Mouse (Mus musculus) cortical plate, adult 2 months (tissue): ENCODE data around the gene Catsper2. TPM values are rescaled to one million over a fixed set of nuclear protein-coding genes. Genes with fewer than 3 reads are reported as not detected.
A peak's percentile ranks its signal among the peaks of the same experiment; 100 is the strongest.
"Not testable (repeated sequence)": the region's sequence is repeated elsewhere in the genome, so short reads cannot be mapped to it uniquely, and the experiment has no call there.

ENCODE experiments used
- H3K27ac ChIP-seq: fragments of 200-500 bp; 2 replicates; pipeline ENCODE4 v1.5.1; 2012; ENCODE audit warnings: low read length, control low read depth, inconsistent platforms; ENCODE audit not compliant: insufficient read depth
- H3K4me1 ChIP-seq: fragments of 200-500 bp; 2 replicates; pipeline ENCODE4 v1.6.1; 2011; ENCODE audit warnings: low read length; ENCODE audit not compliant: control insufficient read depth, insufficient read depth
- H3K4me3 ChIP-seq: fragments of 200-500 bp; 2 replicates; pipeline ENCODE4 v1.5.1; 2011; ENCODE audit warnings: mild to moderate bottlenecking, low read length, control low read depth; ENCODE audit not compliant: insufficient read depth
- CTCF ChIP-seq: fragments of 200-500 bp; IDR thresholded peaks from 2 replicates; pipeline ENCODE4 v1.5.1; 2011; ENCODE audit warnings: mild to moderate bottlenecking, control low read depth, low read length; ENCODE audit not compliant: insufficient read depth; ENCODE audit errors: extremely low read depth
- POLR2A ChIP-seq: fragments of 200-500 bp; IDR thresholded peaks from 2 replicates; pipeline ENCODE4 v1.6.1; 2011; ENCODE audit warnings: mild to moderate bottlenecking, low read length, control low read depth; ENCODE audit not compliant: insufficient read depth; ENCODE audit errors: extremely low read depth
- polyA plus RNA-seq: library from polyadenylated mRNA; depleted of rRNA; stranded (reverse); fragments of >200 nt; gene quantifications from 2 replicates; pipeline ENCODE4 v1.2.3, GENCODE M21; 2012

Gene Catsper2
- polyA plus RNA-seq, 1 experiment = 7.4 TPM

DNA sequence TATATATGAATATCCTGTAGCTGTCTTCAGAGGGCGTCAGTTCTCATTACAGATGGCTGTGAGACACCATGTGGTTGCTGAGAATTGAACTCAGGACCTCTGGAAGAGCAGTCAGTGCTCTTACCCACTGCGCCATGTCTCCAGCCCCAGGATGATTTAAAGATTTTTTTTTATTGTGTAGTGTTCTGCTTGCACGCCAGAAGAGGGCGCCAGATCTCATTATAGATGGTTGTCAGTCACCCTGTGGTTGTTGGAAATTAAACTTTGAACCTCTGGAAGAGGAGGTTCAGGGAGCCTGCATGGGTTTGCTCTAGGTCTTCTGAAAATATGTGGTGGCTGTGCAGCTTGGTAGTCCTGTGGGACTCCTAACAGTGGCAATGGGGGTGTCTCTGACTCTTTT, 5.4 kb downstream of the Catsper2 start:
- no peak overlapping the region for H3K27ac ChIP-seq
- H3K4me1 ChIP-seq = no peaks in the 10 kb centered on the region; the same call in 1 of the 2 replicates
- H3K4me3 ChIP-seq = no peak overlapping the region
- no peak for TF ChIP-seq CTCF

DNA sequence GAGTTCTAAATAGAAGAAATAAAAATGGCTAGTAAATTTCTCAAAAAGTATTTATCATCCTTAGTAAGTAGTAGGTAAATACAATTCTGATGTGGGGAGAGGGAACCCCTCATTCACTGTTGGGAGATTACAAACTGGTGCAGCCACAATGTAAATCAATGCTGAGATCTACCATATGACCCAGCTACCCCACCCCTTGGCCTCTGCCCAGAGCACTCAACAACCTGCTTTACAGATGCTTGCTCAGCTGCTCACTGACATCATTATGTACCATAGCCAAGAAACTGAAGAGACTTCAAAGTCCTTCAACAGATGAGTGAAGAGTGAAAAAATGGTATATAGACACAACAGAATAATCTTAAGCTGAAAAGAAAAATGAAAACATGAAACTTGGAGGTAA, 10.3 kb downstream of the Catsper2 start:
- H3K4me1 ChIP-seq = no peaks in the 10 kb centered on the region
- no peak overlapping the region for H3K4me3 ChIP-seq
- no peak overlapping the region for H3K27ac ChIP-seq
- no peak for TF ChIP-seq POLR2A
- TF ChIP-seq CTCF = no peak

DNA sequence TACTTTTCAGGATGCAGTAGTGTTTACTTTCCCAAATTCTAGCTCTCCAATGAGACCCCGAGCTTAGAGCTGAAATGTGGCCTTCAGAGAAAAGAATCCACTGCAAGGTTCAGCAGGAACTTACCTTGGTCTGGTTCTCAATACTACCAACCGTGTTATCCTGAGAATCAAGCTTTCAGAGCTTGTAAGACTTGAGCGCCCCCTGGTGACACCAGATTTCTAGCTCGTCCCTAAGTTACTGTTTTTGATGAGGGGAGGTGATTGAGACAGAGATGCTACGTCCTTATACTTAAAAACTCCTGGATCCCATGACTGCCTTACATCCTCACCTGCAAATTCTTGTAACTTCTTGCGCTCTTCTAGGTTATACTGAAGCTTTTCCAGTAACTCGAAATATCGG, 17.0 kb downstream of the Catsper2 start:
- H3K4me1 ChIP-seq = no peaks in the 10 kb centered on the region; the same call in 1 of the 2 replicates
- no peak for TF ChIP-seq POLR2A
- peak; percentile 80 for TF ChIP-seq CTCF

DNA sequence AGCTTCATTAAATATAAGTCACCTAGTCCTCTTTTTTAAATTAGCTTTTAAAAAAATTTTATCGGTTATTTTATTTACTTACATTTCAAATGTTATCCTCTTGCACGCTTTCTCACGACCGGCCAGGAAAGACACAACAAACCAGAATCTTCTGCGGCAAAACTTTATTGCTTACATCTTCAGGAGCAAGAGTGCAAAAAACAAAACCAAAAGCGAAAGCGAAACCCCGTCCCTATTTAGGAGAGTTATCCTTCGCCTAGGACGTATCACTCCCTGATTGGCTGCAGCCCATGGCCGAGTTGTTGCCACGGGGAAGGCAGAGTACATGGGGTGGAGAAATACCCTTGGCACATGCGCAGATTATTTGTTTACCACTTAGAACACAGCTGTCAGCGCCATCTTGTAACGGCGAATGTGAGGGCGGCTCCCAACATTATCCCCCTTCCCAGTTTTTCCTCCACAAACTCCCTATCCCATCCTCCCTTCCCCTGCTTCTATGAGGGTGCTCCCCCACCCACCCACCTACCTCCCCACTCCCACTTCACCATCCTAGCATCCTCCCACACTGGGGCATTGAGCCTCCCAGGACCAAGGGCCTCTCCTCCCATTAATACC, 26.5 kb downstream of the Catsper2 start, which contains the start of gene Strc:
Gene Strc (minus strand): TSS at position 208 of the 615 bp plus-strand sequence.
- not testable (repeated sequence) for H3K27ac ChIP-seq, H3K4me1 ChIP-seq, H3K4me3 ChIP-seq

More for the DNA sequence above, 17.0 kb downstream of the Catsper2 start:
- Histone ChIP-seq H3K27ac (no peak overlapping the region), H3K4me3 (no peak overlapping the region)

DNA sequence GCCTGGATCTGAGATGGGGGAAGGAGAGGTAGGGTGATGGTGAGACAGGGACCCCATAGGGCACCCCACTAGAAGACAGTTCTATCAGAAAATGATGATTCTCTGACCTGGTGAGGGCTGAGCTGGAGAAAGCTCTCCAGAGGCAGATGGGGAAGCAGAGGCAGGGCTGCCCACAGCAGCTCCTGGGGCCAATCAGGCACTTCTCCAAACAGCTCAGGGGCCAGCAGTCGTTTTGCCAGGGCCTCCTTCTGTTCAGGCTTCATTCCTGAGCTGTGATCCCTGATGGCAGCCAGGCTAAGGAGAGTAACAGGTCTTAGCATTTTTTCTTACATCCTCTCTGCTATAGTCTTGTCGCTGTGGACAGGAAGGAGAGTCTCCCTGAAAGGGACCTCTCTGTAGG, 38.8 kb downstream of the Catsper2 start:
- no peak overlapping the region for H3K4me3 ChIP-seq
- H3K4me1 ChIP-seq = no peaks in the 10 kb centered on the region
- TF ChIP-seq POLR2A (no peak), CTCF (no peak)
- no peak overlapping the region for H3K27ac ChIP-seq

DNA sequence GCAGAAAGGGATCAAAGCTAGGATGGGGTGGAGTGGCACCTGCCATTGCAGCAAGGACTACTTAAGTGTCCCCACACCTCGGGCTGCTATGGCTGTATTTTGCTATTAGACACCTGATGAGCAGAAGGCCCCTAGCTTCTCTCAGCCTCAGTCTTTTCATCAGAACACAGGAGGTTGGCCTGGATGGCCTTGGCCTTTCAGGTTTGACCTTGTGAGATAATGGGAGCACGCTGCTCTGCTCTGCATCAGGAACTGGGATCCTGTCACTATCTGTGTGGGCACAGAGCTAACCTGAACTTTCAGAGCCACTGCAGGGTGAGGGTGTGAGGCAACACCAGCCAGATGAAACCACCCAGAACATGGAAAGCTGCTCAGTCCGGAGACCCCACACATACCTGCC, 41.3 kb downstream of the Catsper2 start:
- Histone ChIP-seq H3K27ac (no peak overlapping the region), H3K4me1 (no peaks in the 10 kb centered on the region), H3K4me3 (no peak overlapping the region)
- TF ChIP-seq CTCF (no peak), POLR2A (no peak)

DNA sequence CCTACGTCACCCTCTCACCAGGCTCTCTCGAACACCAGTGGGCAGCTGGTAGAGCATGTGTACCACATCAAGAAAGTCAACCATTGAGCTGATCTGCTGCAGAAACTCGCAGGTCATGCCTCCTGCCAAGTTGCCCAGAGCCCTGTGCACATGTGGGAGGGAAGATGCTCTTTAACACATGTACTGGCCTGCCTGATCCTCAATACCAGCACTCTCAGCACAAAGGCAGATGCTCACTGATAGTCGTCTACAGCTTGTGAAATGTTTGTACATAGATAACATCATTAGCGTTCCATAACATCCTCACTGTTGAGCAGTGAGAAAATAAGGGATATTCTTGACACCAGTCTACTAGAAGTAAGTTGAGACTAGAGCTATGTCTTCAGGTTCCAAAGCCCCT, 42.7 kb downstream of the Catsper2 start:
- Histone ChIP-seq H3K27ac (no peak overlapping the region), H3K4me1 (no peaks in the 10 kb centered on the region), H3K4me3 (no peak overlapping the region)
- TF ChIP-seq CTCF (no peak), POLR2A (no peak)

DNA sequence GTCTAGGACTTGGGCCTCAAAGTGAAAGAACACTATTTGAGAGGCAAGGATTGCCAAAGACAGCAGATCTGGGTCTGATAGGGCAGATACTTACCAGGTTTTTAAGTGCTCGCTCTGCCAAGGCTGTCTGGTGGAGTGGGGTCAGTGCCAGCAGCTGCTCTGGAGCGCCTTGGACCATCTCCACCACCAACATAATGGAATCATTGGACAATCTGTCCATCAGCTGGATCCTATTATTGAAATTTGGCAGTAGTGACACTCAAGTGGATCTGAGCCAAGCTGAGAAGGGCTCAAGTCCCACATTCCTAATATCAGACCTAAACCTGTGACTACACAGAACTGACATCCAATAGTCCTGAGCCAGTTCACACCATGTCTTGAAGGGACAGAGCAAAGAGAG, 44.8 kb downstream of the Catsper2 start:
- H3K4me3 ChIP-seq = no peak overlapping the region
- H3K27ac ChIP-seq = no peak overlapping the region
- H3K4me1 ChIP-seq = no peaks in the 10 kb centered on the region
- TF ChIP-seq POLR2A = no peak

DNA sequence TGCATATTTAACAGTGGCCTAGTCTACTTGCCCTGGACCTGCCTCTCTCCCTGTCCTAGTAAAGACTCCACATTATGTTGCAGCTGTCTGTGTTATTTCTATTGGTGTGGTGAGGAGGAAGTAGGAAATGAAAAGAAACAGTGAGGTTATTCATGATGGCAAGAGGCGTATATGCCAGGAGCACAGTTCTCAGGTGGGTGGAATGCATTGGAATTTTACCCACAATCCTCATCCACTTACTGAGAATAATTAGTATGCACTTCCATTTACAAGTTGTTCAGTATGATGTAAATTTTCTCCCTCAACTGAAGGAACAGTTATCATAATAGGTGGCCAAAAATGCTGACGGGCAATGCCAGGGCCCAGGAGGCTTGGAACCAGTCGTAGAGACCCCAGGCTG, 49.9 kb downstream of the Catsper2 start:
- H3K27ac ChIP-seq = no peak overlapping the region
- TF ChIP-seq POLR2A (no peak), CTCF (no peak)
- H3K4me3 ChIP-seq = no peak overlapping the region
- H3K4me1 ChIP-seq = peaks cover 8% of the 10 kb centered on the region

DNA sequence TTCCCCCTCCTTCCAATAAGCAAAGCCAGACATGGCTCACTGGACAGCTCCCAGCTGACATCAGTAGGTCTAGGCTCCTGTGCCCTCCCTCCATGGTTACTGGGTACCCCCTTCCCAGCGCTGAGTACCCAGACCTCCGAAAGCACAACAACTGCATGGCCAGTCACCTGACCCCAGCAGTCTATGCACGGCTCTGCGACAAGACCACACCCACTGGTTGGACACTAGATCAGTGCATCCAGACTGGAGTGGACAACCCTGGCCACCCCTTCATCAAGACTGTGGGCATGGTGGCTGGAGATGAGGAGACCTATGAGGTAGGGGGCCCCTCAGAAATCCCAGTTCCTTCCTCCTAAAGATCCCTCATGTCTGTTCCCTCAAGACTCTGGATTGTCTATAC, 54.1 kb downstream of the Catsper2 start:
- peaks cover 8% of the 10 kb centered on the region for H3K4me1 ChIP-seq
- H3K4me3 ChIP-seq = peak overlapping the region; percentile 87
- H3K27ac ChIP-seq = no peak overlapping the region
- TF ChIP-seq CTCF = no peak
- TF ChIP-seq POLR2A = no peak

DNA sequence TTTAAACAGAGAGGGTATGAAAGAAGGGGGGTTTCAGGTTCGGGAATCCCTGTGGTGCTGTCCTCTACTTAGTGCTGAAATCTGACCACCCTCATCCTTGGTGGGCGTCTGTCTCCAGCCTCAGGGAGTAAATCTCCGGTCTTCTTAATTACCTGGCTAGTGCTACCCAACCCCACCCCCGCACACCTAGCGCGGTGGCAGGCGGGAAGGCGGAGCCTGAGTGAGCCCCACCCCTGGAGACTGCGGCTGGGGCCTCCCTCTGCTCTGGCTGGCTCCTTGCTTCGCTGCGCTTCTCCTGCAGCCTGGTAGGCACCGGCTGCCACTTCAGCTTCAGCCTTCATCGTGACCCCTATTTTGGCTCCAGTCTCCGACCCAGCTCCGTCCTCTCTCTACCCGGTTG, 55.2 kb downstream of the Catsper2 start:
- TF ChIP-seq CTCF (no peak), POLR2A (peak; percentile 93)
- H3K4me3 ChIP-seq = peak overlapping the region; percentile 87
- H3K27ac ChIP-seq = peak overlapping the region; percentile 57
- peaks cover 5% of the 10 kb centered on the region for H3K4me1 ChIP-seq
